Mouse (Mus musculus): ENCODE measurements around the gene Sox18. TPM values are rescaled to one million over a fixed set of nuclear protein-coding genes. Genes with fewer than 3 reads are reported as not detected.
A peak's percentile ranks its signal among the peaks of the same experiment; 100 is the strongest.

Sox18 gene
- polyA plus RNA-seq, 1 experiment from 2014 or later, result 19.4 TPM

DNA sequence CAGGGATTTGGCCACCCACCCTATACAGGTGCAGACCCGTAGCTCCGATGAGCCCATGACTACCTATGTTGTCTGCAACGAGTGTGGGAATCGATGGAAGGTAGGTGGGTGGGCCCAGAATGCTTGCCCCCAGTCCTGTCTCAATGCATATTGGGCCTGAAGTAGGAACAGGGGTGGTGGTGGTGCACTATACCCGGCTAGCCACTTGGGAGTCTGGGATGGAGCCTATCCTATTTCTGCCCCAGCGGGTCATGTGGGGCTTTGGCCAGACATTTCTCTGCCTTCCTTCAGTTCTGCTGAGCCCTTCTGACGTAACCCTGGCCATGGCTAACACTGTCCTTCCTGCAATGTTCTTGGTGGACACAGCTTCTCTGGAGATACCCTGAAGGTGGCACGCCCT is 16.1 kb upstream of the Sox18 start:
- Histone ChIP-seq H3K9me3 (ENCODE audit: control insufficient read depth, low read length) (no peaks in the 10 kb centered on the region), H3K36me3 (ENCODE audit: control insufficient read depth, insufficient read depth, low read length) (peaks cover 9% of the 10 kb centered on the region), H3K4me2 (no peak overlapping the region), H3K27ac (ENCODE audit: low read depth, low read length) (no peak overlapping the region), H3K9ac (ENCODE audit: low read depth, low read length) (no peak overlapping the region), H3K4me1 (replicated peaks; ENCODE audit: control insufficient read depth, insufficient read depth, low read length) (no peaks in the 10 kb centered on the region; the same call in 1 of the 2 replicates), H3K4me3 (ENCODE audit: low read depth, low read length) (no peak overlapping the region), H3K27me3 (replicated peaks; ENCODE audit: control insufficient read depth, insufficient read depth, low read length) (no peaks in the 10 kb centered on the region)
- ATAC-seq (replicated peaks; ENCODE audit: low FRiP score), result no peak
- 87% methylated on average over 8 of the region's 8 CpGs for WGBS
- DNase-seq (ENCODE audit: low spot score), result peak; percentile 25

GRCm38 (mm10) chr2:181685686-181686085 is 14.2 kb upstream of the Sox18 start:
- ATAC-seq (replicated peaks; ENCODE audit: low FRiP score), result no peak
- WGBS, result 86% methylated on average over 4 of the region's 4 CpGs
- Histone ChIP-seq H3K4me2 (no peak overlapping the region), H3K4me1 (replicated peaks; ENCODE audit: control insufficient read depth, insufficient read depth, low read length) (peaks cover 5% of the 10 kb centered on the region), H3K27me3 (replicated peaks; ENCODE audit: control insufficient read depth, insufficient read depth, low read length) (no peaks in the 10 kb centered on the region), H3K9me3 (ENCODE audit: control insufficient read depth, low read length) (no peaks in the 10 kb centered on the region), H3K36me3 (ENCODE audit: control insufficient read depth, insufficient read depth, low read length) (peaks cover 9% of the 10 kb centered on the region), H3K9ac (ENCODE audit: low read depth, low read length) (no peak overlapping the region), H3K4me3 (ENCODE audit: low read depth, low read length) (no peak overlapping the region), H3K27ac (ENCODE audit: low read depth, low read length) (no peak overlapping the region)
- DNase-seq (ENCODE audit: low spot score), result no peak

GRCm38 (mm10) chr2:181684713-181685112 is 13.3 kb upstream of the Sox18 start:
- H3K4me3 ChIP-seq (ENCODE audit: low read depth, low read length), result no peak overlapping the region
- peaks cover 9% of the 10 kb centered on the region for H3K36me3 ChIP-seq (ENCODE audit: control insufficient read depth, insufficient read depth, low read length)
- H3K27me3 ChIP-seq (replicated peaks; ENCODE audit: control insufficient read depth, insufficient read depth, low read length), result no peaks in the 10 kb centered on the region
- 26% methylated on average over 1 of the region's 1 CpGs for WGBS
- ATAC-seq (replicated peaks; ENCODE audit: low FRiP score), result no peak
- no peaks in the 10 kb centered on the region for H3K9me3 ChIP-seq (ENCODE audit: control insufficient read depth, low read length)
- no peak for DNase-seq (ENCODE audit: low spot score)
- peaks cover 7% of the 10 kb centered on the region for H3K4me1 ChIP-seq (replicated peaks; ENCODE audit: control insufficient read depth, insufficient read depth, low read length)
- H3K27ac ChIP-seq (ENCODE audit: low read depth, low read length), result no peak overlapping the region
- H3K4me2 ChIP-seq, result no peak overlapping the region
- H3K9ac ChIP-seq (ENCODE audit: low read depth, low read length), result no peak overlapping the region

GRCm38 (mm10) chr2:181683381-181683780 is 11.9 kb upstream of the Sox18 start:
- WGBS, result 69% methylated on average over 4 of the region's 4 CpGs
- H3K27me3 ChIP-seq (replicated peaks; ENCODE audit: control insufficient read depth, insufficient read depth, low read length), result no peaks in the 10 kb centered on the region
- H3K4me3 ChIP-seq (ENCODE audit: low read depth, low read length), result no peak overlapping the region
- peaks cover 5% of the 10 kb centered on the region for H3K36me3 ChIP-seq (ENCODE audit: control insufficient read depth, insufficient read depth, low read length)
- ATAC-seq (replicated peaks; ENCODE audit: low FRiP score) (no peak), DNase-seq (ENCODE audit: low spot score) (no peak)
- H3K9ac ChIP-seq (ENCODE audit: low read depth, low read length), result no peak overlapping the region
- no peak overlapping the region for H3K4me2 ChIP-seq
- no peak overlapping the region for H3K27ac ChIP-seq (ENCODE audit: low read depth, low read length)
- H3K9me3 ChIP-seq (ENCODE audit: control insufficient read depth, low read length), result no peaks in the 10 kb centered on the region
- H3K4me1 ChIP-seq (replicated peaks; ENCODE audit: control insufficient read depth, insufficient read depth, low read length), result peaks cover 7% of the 10 kb centered on the region

DNA sequence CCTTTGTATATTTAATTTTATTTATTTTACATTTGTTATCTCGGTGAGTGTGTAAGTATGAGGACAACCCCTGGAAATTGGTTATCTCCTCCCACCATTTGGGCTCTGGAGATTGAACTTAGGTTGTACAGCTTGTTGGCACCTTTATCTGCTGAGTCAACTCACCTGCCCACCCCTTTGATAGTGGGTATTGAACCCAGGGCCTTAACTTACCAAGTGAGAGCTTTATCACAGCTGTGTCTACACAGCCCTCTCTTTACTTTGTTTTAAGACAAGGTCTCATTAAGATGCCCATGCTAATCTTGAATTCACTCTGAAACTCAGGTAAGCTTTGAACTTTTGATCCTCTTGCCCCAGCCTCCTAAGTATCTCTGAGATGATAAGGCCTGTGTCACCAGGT is 10.5 kb upstream of the Sox18 start:
- WGBS, result 63% methylated on average over 1 of the region's 1 CpGs

GRCm38 (mm10) chr2:181680716-181681117 is 9.3 kb upstream of the Sox18 start:
- Histone ChIP-seq H3K9ac (ENCODE audit: low read depth, low read length) (peak overlapping the region; percentile 78), H3K9me3 (ENCODE audit: control insufficient read depth, low read length) (no peaks in the 10 kb centered on the region), H3K4me3 (ENCODE audit: low read depth, low read length) (peak overlapping the region; percentile 73), H3K36me3 (ENCODE audit: control insufficient read depth, insufficient read depth, low read length) (no peaks in the 10 kb centered on the region), H3K4me1 (replicated peaks; ENCODE audit: control insufficient read depth, insufficient read depth, low read length) (peaks cover 10% of the 10 kb centered on the region), H3K27ac (ENCODE audit: low read depth, low read length) (peak overlapping the region; percentile 52; the same call in 1 of the 2 replicates), H3K27me3 (replicated peaks; ENCODE audit: control insufficient read depth, insufficient read depth, low read length) (no peaks in the 10 kb centered on the region), H3K4me2 (peak overlapping the region; percentile 97)
- ATAC-seq (replicated peaks; ENCODE audit: low FRiP score) (peak; percentile 14), DNase-seq (ENCODE audit: low spot score) (peak; percentile 61)
- 15% methylated on average over 7 of the region's 7 CpGs for WGBS

More for the DNA sequence above, 10.5 kb upstream of the Sox18 start:
- Histone ChIP-seq H3K4me3 (ENCODE audit: low read depth, low read length) (no peak overlapping the region), H3K9me3 (ENCODE audit: control insufficient read depth, low read length) (no peaks in the 10 kb centered on the region), H3K9ac (ENCODE audit: low read depth, low read length) (no peak overlapping the region), H3K4me2 (no peak overlapping the region), H3K27ac (ENCODE audit: low read depth, low read length) (no peak overlapping the region), H3K27me3 (replicated peaks; ENCODE audit: control insufficient read depth, insufficient read depth, low read length) (no peaks in the 10 kb centered on the region), H3K4me1 (replicated peaks; ENCODE audit: control insufficient read depth, insufficient read depth, low read length) (peaks cover 10% of the 10 kb centered on the region), H3K36me3 (ENCODE audit: control insufficient read depth, insufficient read depth, low read length) (peaks cover 3% of the 10 kb centered on the region)
- DNase-seq (ENCODE audit: low spot score) (no peak), ATAC-seq (replicated peaks; ENCODE audit: low FRiP score) (no peak)

GRCm38 (mm10) chr2:181679951-181680715 is 8.7 kb upstream of the Sox18 start, which contains the start of gene Tcea2:
TSS of gene Tcea2 (plus strand) at chr2:181680310.
- peak; percentile 82 for DNase-seq (ENCODE audit: low spot score)
- no peaks in the 10 kb centered on the region for H3K9me3 ChIP-seq (ENCODE audit: control insufficient read depth, low read length)
- H3K9ac ChIP-seq (ENCODE audit: low read depth, low read length), result peak within 1 kb of the TSS; percentile 78
- H3K4me1 ChIP-seq (replicated peaks; ENCODE audit: control insufficient read depth, insufficient read depth, low read length), result peaks cover 15% of the 10 kb centered on the region
- no peaks in the 10 kb centered on the region for H3K36me3 ChIP-seq (ENCODE audit: control insufficient read depth, insufficient read depth, low read length)
- peak within 1 kb of the TSS; percentile 52 for H3K27ac ChIP-seq (ENCODE audit: low read depth, low read length)
- WGBS, result 1% methylated on average over 67 of the region's 69 CpGs
- peak; percentile 42 for ATAC-seq (replicated peaks; ENCODE audit: low FRiP score)
- peak within 1 kb of the TSS; percentile 97 for H3K4me2 ChIP-seq
- no peaks in the 10 kb centered on the region for H3K27me3 ChIP-seq (replicated peaks; ENCODE audit: control insufficient read depth, insufficient read depth, low read length)
- peak within 1 kb of the TSS; percentile 73 for H3K4me3 ChIP-seq (ENCODE audit: low read depth, low read length)

GRCm38 (mm10) chr2:181678780-181679179 is 7.3 kb upstream of the Sox18 start:
- H3K27ac ChIP-seq (ENCODE audit: low read depth, low read length), result no peak overlapping the region
- peak; percentile 76 for ATAC-seq (replicated peaks; ENCODE audit: low FRiP score)
- no peaks in the 10 kb centered on the region for H3K36me3 ChIP-seq (ENCODE audit: control insufficient read depth, insufficient read depth, low read length)
- H3K4me1 ChIP-seq (replicated peaks; ENCODE audit: control insufficient read depth, insufficient read depth, low read length), result peaks cover 16% of the 10 kb centered on the region
- no peak for DNase-seq (ENCODE audit: low spot score)
- H3K9ac ChIP-seq (ENCODE audit: low read depth, low read length), result no peak overlapping the region
- no peak overlapping the region for H3K4me2 ChIP-seq
- H3K4me3 ChIP-seq (ENCODE audit: low read depth, low read length), result no peak overlapping the region
- 44% methylated on average over 1 of the region's 1 CpGs for WGBS
- peaks cover 4% of the 10 kb centered on the region for H3K27me3 ChIP-seq (replicated peaks; ENCODE audit: control insufficient read depth, insufficient read depth, low read length)
- H3K9me3 ChIP-seq (ENCODE audit: control insufficient read depth, low read length), result no peaks in the 10 kb centered on the region

GRCm38 (mm10) chr2:181677755-181678098 is 6.3 kb upstream of the Sox18 start:
- H3K4me2 ChIP-seq, result no peak overlapping the region
- peaks cover 14% of the 10 kb centered on the region for H3K27me3 ChIP-seq (replicated peaks; ENCODE audit: control insufficient read depth, insufficient read depth, low read length)
- no peak for ATAC-seq (replicated peaks; ENCODE audit: low FRiP score)
- H3K4me3 ChIP-seq (ENCODE audit: low read depth, low read length), result no peak overlapping the region
- WGBS, result 38% methylated on average over 3 of the region's 3 CpGs
- peaks cover 16% of the 10 kb centered on the region for H3K4me1 ChIP-seq (replicated peaks; ENCODE audit: control insufficient read depth, insufficient read depth, low read length)
- H3K27ac ChIP-seq (ENCODE audit: low read depth, low read length), result no peak overlapping the region
- H3K9ac ChIP-seq (ENCODE audit: low read depth, low read length), result no peak overlapping the region
- DNase-seq (ENCODE audit: low spot score), result no peak
- H3K36me3 ChIP-seq (ENCODE audit: control insufficient read depth, insufficient read depth, low read length), result no peaks in the 10 kb centered on the region
- no peaks in the 10 kb centered on the region for H3K9me3 ChIP-seq (ENCODE audit: control insufficient read depth, low read length)

Data from liver, embryonic 11.5 days (tissue).